Mouse (Mus musculus) liver, embryonic 13.5 days (tissue): ENCODE results near the gene Taldo1. TPM values are rescaled to one million over a fixed set of nuclear protein-coding genes. Genes with fewer than 3 reads are reported as not detected.

Experiments
- ATAC-seq: fragments of 200-750 bp; cut with Nextera tagmentation; 2 replicates; pipeline ENCODE4 v1.8.0; 2017; ENCODE audit warnings: low read depth, mild to moderate bottlenecking, moderate number of reproducible peaks, moderate library complexity
- DNase-seq: peaks from one replicate; pipeline ENCODE4 v3.0.0; 2022
- H3K27ac ChIP-seq: fragments of 300-500 bp; sonication (generic); 2 replicates; pipeline ENCODE4 v1.5.1; 2015; ENCODE audit warnings: moderate library complexity, mild to moderate bottlenecking, inconsistent platforms
- H3K27me3 ChIP-seq: fragments of 300-500 bp; sonication (generic); 2 replicates; pipeline ENCODE4 v1.6.1; 2015; ENCODE audit warnings: mild to moderate bottlenecking, inconsistent platforms
- H3K36me3 ChIP-seq: fragments of 300-500 bp; sonication (generic); 2 replicates; pipeline ENCODE4 v1.6.1; 2015; ENCODE audit warnings: mild to moderate bottlenecking, inconsistent platforms
- H3K4me1 ChIP-seq: fragments of 300-500 bp; sonication (generic); replicated peaks from 2 replicates; pipeline ENCODE4 v1.6.1; 2015; ENCODE audit warnings: inconsistent platforms
- H3K4me2 ChIP-seq: fragments of 300-500 bp; sonication (generic); 2 replicates; pipeline ENCODE4 v1.6.1; 2015; ENCODE audit warnings: inconsistent platforms, mild to moderate bottlenecking, moderate library complexity
- H3K4me3 ChIP-seq: fragments of 300-500 bp; sonication (generic); replicated peaks from 2 replicates; pipeline ENCODE4 v1.5.1; 2015; ENCODE audit warnings: mild to moderate bottlenecking, inconsistent platforms
- H3K9ac ChIP-seq: fragments of 300-500 bp; sonication (generic); 2 replicates; pipeline ENCODE4 v1.6.1; 2015; ENCODE audit warnings: mild to moderate bottlenecking, inconsistent platforms
- H3K9me3 ChIP-seq: fragments of 300-500 bp; sonication (generic); replicated peaks from 2 replicates; pipeline ENCODE4 v1.6.1; 2016; ENCODE audit warnings: inconsistent platforms
- WGBS: fragments of 180-500 bp; shearing (Covaris S2); methylation state at CpG from one replicate; pipeline ENCODE4 v1.1.7; 2015; ENCODE audit not compliant: insufficient replicate concordance; 5-methylcytosine and 5-hydroxymethylcytosine counted together
- polyA plus RNA-seq: library from polyadenylated mRNA; unstranded; fragments of >200 nt; fragmentation: Nextera tagmentation; extraction: Ambion mirVana; gene quantifications from 2 replicates; pipeline ENCODE4 v1.2.1, GENCODE M21; 2015

The Taldo1 gene
- 518 and 542 TPM in 2 replicates for polyA plus RNA-seq

DNA sequence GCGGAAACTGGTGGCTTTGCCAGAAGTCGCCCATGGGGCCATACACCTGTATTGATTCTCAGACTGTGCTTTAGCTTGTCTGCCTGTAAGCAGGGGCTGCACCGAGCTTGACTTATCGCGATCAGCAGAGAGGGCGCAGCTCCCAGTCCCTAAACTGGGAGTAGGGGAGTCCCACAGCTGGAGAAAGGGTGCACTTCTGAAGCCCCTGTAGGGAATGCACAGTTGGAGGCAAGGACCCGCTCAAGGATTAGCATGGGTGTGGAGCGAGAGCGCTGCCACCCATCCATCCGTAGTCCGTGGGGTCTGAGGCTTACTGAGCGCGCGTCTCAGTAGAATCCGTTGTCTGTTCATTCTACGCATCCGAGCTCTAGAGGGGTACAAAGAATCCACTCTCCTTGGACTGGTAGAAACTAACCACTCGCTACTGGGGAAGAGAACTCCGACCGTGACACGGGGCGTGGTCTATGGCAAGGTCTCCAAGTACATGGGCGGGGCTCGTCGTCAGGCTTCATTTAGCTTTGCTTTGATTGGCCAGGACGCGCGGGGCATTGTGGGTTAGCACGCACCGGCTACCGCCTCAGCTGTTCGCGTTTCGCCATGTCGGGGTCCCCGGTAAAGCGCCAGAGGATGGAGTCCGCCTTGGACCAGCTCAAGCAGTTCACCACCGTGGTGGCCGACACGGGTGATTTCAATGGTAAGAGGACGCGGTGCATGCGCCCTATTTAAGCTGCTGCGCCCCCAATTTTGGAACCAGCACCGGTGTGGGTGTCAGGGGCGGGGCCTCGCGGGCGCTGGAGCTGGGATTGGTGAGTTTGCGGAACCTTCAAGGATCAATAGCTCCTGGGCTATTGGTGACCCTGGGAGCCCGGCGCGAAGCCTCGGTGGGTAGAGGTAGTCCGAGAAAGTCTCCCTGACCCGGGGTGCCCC, at the start of gene Taldo1:
Taldo1 (plus strand) TSS at position 575 of the 927 bp plus-strand sequence.
- Histone ChIP-seq H3K9ac (peak within 1 kb of the TSS; percentile 86), H3K9me3 (no peaks in the 10 kb centered on the region), H3K4me2 (peak within 1 kb of the TSS; percentile 93), H3K4me3 (peak within 1 kb of the TSS; percentile 79), H3K27ac (peak within 1 kb of the TSS; percentile 98), H3K27me3 (no peaks in the 10 kb centered on the region), H3K36me3 (peaks cover 17% of the 10 kb centered on the region), H3K4me1 (peaks cover 81% of the 10 kb centered on the region)
- WGBS: under 1% methylated on average over 57 of the region's 57 CpGs
- peak; percentile 77 for ATAC-seq
- DNase-seq: peak; percentile 97

DNA sequence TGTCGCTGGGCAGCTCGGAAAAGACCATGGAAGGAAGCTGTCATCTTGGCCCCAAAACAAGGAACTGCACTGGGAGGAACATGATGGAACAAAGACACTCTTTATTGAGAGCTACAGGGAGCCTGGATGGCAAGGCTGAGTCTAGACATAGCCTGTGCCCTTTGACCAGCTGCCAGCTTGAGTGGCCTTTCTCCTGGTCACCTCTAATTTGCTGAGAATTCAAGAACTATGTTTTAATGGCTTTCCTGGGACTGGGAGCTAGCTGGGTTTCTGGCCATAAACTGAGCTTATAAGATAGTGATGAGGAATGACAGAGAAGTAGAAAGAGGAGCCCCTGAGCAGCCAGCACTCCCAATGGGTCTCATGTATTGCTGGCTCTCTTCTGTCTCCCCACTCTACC, 48.8 kb upstream of the Taldo1 start:
- no peak overlapping the region for H3K4me3 ChIP-seq
- H3K27me3 ChIP-seq: peaks cover 12% of the 10 kb centered on the region
- ATAC-seq (no peak), DNase-seq (no peak)
- no peak overlapping the region for H3K9ac ChIP-seq
- H3K36me3 ChIP-seq: no peaks in the 10 kb centered on the region
- peaks cover 25% of the 10 kb centered on the region for H3K4me1 ChIP-seq
- 65% methylated on average over 2 of the region's 2 CpGs for WGBS
- H3K9me3 ChIP-seq: no peaks in the 10 kb centered on the region
- no peak overlapping the region for H3K4me2 ChIP-seq
- no peak overlapping the region for H3K27ac ChIP-seq

GRCm38 (mm10) chr7:141343696-141344095, 48.3 kb upstream of the Taldo1 start:
- Histone ChIP-seq H3K27me3 (peaks cover 8% of the 10 kb centered on the region; the same call in 1 of the 2 replicates), H3K4me1 (peaks cover 21% of the 10 kb centered on the region), H3K9ac (no peak overlapping the region), H3K4me2 (no peak overlapping the region), H3K4me3 (no peak overlapping the region), H3K9me3 (no peaks in the 10 kb centered on the region), H3K36me3 (no peaks in the 10 kb centered on the region), H3K27ac (no peak overlapping the region)
- WGBS: 56% methylated on average over 7 of the region's 7 CpGs
- no peak for DNase-seq
- no peak for ATAC-seq

- Histone ChIP-seq H3K27me3 (no peaks in the 10 kb centered on the region), H3K4me3 (no peak overlapping the region), H3K4me2 (no peak overlapping the region), H3K4me1 (peaks cover 10% of the 10 kb centered on the region), H3K9me3 (no peaks in the 10 kb centered on the region), H3K9ac (no peak overlapping the region), H3K27ac (no peak overlapping the region), H3K36me3 (no peaks in the 10 kb centered on the region)
- no peak for ATAC-seq
- 74% methylated on average over 5 of the region's 5 CpGs for WGBS
- DNase-seq: no peak
These were observed 47.2 kb upstream of the Taldo1 start for GRCm38 (mm10) chr7:141344787-141345186.

DNA sequence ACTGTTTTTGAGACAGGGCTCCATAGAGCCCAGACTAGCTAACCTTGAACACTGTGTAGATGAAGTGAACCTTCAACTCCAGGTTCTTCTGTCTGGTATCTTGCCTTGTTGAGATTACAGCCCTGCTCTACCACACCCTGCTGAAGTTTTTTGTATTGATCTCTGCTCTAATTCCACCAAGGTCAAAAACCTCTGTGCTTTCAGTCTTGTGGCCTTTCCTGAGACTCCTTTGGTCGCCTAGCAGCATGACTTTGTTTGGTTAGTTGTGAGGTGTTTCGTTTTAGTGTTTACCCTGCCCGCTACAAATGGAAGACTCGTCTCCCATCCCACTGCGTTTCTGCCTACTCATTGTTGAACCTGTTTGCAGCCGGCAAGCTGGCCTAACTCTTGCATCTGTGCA, 40.9 kb upstream of the Taldo1 start:
- ATAC-seq: no peak
- Histone ChIP-seq H3K36me3 (no peaks in the 10 kb centered on the region), H3K4me1 (no peaks in the 10 kb centered on the region), H3K9me3 (no peaks in the 10 kb centered on the region), H3K4me2 (no peak overlapping the region), H3K9ac (no peak overlapping the region), H3K4me3 (no peak overlapping the region), H3K27me3 (peaks cover 8% of the 10 kb centered on the region; the same call in 1 of the 2 replicates), H3K27ac (no peak overlapping the region)
- 60% methylated on average over 6 of the region's 6 CpGs for WGBS
- no peak for DNase-seq

DNA sequence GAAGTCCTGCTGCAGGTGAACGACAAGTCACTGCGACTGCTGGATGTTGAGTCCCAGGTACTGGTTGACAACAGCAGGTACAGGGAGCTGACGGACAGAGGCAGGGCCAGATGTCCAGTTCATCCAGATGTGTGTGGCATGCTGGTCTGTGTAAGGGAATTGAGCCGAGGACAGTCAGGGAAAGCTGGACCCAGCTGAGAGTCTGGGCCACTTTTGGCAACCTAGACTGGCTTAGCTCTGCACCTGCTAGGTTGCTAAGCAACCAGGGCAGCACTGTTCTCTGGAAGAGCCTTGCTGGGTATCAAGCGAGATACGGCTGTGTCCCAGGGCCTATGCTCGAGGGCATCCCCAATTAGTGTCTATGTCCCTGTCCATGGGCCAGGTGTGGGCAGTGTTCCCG, 36.9 kb upstream of the Taldo1 start:
- no peak overlapping the region for H3K4me2 ChIP-seq
- H3K9ac ChIP-seq: no peak overlapping the region
- ATAC-seq: no peak
- WGBS: 70% methylated on average over 8 of the region's 8 CpGs
- no peak for DNase-seq
- H3K36me3 ChIP-seq: no peaks in the 10 kb centered on the region
- H3K4me3 ChIP-seq: no peak overlapping the region
- H3K9me3 ChIP-seq: no peaks in the 10 kb centered on the region
- H3K27me3 ChIP-seq: peaks cover 27% of the 10 kb centered on the region
- 0 out of 2 replicates have a peak, but pooled peaks cover 2% of the 10 kb centered on the region for H3K4me1 ChIP-seq
- no peak overlapping the region for H3K27ac ChIP-seq

DNA sequence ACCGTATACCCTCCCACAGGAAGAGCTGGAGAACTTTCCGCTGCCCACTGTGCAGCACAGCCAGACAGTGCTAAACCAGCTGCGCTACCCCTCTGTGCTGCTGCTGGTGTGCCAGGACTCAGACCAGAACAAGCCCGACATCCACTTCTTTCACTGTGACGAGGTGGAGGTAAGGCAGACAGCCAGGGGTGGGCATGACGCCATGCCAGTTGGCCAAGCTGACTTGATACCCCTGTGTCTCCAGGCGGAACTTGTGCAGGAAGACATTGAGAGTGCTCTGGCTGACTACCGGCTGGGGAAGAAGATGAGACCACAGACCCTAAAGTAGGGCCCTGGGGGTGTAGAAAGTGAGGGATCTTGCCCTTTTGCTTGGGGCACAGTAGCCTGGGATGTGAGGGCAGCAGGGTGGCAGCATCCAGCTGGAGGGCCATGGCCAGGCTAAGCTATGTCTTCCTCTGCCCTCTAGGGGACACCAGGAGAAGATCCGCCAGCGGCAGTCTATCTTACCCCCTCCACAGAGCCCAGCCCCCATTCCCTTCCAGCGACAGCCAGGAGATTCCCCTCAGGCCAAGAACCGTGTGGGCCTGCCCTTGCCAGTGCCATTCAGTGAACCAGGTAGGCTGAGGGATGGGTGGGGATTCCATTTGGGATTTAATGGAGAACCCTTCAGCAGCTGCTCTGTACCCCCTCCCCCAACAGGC, 36.2 kb upstream of the Taldo1 start:
- H3K4me2 ChIP-seq: no peak overlapping the region
- H3K9ac ChIP-seq: no peak overlapping the region
- peak; percentile 37; the same call in 1 of the 2 replicates for ATAC-seq
- H3K27me3 ChIP-seq: peaks cover 35% of the 10 kb centered on the region
- H3K9me3 ChIP-seq: no peaks in the 10 kb centered on the region
- H3K4me3 ChIP-seq: no peak overlapping the region
- H3K27ac ChIP-seq: no peak overlapping the region
- H3K4me1 ChIP-seq: 0 out of 2 replicates have a peak, but pooled peaks cover 2% of the 10 kb centered on the region
- 53% methylated on average over 12 of the region's 12 CpGs for WGBS
- H3K36me3 ChIP-seq: no peaks in the 10 kb centered on the region
- DNase-seq: no peak

DNA sequence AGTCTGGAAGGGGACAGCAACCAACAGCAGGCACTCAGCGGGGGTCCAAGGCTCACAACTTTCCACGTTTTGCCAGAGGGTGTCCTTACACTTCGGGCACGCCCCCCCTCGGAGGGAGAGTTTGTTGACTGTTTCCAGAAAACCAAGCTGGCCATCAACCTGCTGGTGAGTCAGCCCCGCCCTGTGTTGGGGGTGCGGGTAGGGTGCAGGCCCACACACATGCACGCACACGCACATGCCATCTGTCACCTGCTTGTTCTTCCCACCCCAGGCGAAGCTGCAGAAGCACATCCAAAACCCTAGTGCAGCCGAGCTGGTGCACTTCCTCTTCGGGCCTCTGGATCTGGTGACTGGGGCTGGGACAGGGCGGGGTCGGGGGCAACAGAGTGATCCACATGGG, 35.0 kb upstream of the Taldo1 start:
- Histone ChIP-seq H3K9ac (no peak overlapping the region), H3K9me3 (no peaks in the 10 kb centered on the region), H3K4me2 (no peak overlapping the region), H3K27ac (no peak overlapping the region), H3K27me3 (peaks cover 47% of the 10 kb centered on the region), H3K36me3 (no peaks in the 10 kb centered on the region), H3K4me1 (peaks cover 8% of the 10 kb centered on the region), H3K4me3 (no peak overlapping the region)
- DNase-seq: no peak
- 56% methylated on average over 14 of the region's 14 CpGs for WGBS
- no peak for ATAC-seq

DNA sequence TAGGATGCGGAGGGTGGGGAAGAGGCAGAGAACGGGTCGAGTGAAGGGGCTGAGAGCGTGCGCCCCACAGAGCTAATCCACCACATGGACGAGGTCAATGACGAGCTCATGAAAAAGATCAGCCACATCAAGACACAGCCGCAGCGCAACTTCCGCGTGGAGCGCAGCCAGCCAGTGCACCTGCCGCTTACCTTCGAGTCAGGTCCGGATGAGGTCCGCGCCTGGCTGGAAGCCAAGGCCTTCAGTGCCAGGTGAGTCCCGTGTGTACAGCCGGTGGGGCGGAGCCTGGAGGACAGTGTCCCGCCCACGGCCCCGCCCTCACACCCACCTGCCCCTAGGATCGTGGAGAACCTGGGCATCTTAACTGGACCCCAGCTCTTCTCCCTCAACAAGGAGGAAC, 30.5 kb upstream of the Taldo1 start:
- H3K27ac ChIP-seq: no peak overlapping the region
- peaks cover 40% of the 10 kb centered on the region for H3K4me1 ChIP-seq
- WGBS: 20% methylated on average over 24 of the region's 24 CpGs
- H3K4me3 ChIP-seq: no peak overlapping the region
- no peak overlapping the region for H3K9ac ChIP-seq
- no peaks in the 10 kb centered on the region for H3K9me3 ChIP-seq
- H3K36me3 ChIP-seq: no peaks in the 10 kb centered on the region
- ATAC-seq (no peak), DNase-seq (no peak)
- H3K4me2 ChIP-seq: 0 out of 2 replicates have a peak overlapping the region, but pooled peaks have one; percentile 3
- peaks cover 42% of the 10 kb centered on the region for H3K27me3 ChIP-seq

- H3K27ac ChIP-seq: peak overlapping the region; percentile 97
- no peak overlapping the region for H3K4me3 ChIP-seq
- peaks cover 32% of the 10 kb centered on the region for H3K27me3 ChIP-seq
- no peaks in the 10 kb centered on the region for H3K36me3 ChIP-seq
- no peaks in the 10 kb centered on the region for H3K9me3 ChIP-seq
- peak overlapping the region; percentile 23 for H3K4me2 ChIP-seq
- 50% methylated on average over 4 of the region's 4 CpGs for WGBS
- ATAC-seq (peak; percentile 66), DNase-seq (peak; percentile 74)
- H3K4me1 ChIP-seq: peaks cover 39% of the 10 kb centered on the region
- peak overlapping the region; percentile 59 for H3K9ac ChIP-seq
These were observed 28.8 kb upstream of the Taldo1 start for GRCm38 (mm10) chr7:141363106-141363751.

GRCm38 (mm10) chr7:141363752-141364125, 28.3 kb upstream of the Taldo1 start:
- H3K9ac ChIP-seq: peak overlapping the region; percentile 59
- no peaks in the 10 kb centered on the region for H3K9me3 ChIP-seq
- H3K4me2 ChIP-seq: peak overlapping the region; percentile 23
- DNase-seq (no peak), ATAC-seq (peak; percentile 57)
- H3K36me3 ChIP-seq: no peaks in the 10 kb centered on the region
- peaks cover 42% of the 10 kb centered on the region for H3K4me1 ChIP-seq
- peaks cover 32% of the 10 kb centered on the region for H3K27me3 ChIP-seq
- peak overlapping the region; percentile 97 for H3K27ac ChIP-seq
- no peak overlapping the region for H3K4me3 ChIP-seq
- WGBS: 37% methylated on average over 2 of the region's 2 CpGs
